Mouse (Mus musculus) mouse trophoblast stem cell (cell line): ENCODE measurements around the gene Aptx.

Source experiments
- in situ Hi-C, 2 experiments: fragments of 300-500 bp; cut with MseI, MboI; formaldehyde crosslinking; loops; 2 replicates in 1 of 2; 3 replicates in 1 of 2; pipeline ENCODE4 v1.15.1; 2025

Gene Aptx

DNA sequence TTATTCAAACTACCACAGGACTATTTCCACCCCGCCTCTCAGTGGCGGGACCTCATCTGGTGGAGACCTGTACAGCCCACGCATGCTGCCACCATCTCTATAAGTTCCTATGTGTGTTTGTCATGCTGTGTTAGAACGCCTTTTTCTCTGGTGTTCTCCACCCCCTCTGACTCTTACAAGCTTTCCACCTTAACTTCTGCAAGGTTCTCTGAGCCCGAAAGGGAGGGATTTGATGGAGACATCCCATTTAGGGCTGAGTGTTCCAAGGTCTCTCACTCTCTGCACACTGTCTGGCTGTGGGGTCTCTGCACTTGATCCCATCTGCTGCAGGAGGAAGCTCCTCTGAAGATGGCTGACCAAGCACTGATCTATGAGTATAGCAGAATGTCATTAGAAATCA, 29.5 kb downstream of the Aptx start:
- in situ Hi-C loops, result loop anchor here (10.0 kb wide), 2 partner anchors 369 to 379 kb away; no protein-coding TSS in a partner anchor

DNA sequence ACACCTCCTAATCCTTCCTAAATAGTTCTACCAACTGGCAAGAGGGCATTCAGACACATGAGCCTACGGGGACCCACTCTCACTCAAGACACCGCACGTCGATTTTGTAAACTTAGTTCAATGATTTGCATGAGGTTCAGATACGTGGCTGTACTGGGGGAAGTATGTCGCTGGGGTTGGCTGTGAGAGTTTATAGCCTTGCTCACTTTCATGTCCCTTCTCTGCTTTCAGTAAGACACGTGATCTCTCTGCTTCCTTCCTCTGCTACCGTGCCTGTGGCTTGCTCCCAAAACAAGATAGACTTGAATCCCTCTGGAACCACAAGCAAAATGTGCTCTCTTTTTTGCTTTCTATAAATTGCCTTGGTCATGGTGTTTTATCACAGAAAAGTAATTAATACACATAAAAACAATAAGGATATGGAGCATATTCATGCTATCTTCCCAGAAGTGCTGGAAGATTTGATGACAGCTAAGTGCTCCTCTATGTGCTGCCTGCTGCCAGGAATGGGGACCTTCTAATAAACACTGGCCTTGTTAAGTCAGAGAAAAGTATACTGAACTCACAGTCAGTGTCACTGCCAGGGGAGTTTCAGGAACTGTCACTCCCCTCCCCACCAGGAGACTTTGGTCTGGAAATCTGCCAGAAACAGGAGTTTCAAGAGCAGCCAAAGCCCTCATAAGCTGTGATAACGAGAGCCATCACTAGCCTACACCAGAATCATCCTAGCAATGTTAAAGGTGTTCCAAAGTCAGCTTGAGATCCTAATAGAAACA, 36.6 kb downstream of the Aptx start:
- in situ Hi-C loops, result no loop called here

DNA sequence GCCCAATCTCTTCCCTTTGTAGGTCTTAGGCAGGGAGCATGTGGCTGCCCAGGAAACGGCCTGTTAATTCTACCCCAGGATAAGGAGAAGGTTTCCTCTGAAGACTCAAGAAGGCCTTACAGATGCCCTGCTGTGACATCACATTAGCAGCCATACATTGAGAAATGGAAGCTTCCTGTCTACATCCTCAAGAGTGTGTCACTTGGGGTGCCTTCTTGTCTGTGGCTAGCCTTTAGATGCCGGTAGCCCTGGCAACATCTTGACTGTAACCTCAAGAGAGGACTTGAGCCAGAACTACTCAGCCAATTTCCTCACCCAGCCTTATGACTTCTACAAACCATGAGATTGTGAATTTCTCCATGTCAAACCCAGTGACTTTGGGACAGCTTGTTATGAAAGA, 51.9 kb downstream of the Aptx start:
- in situ Hi-C loops, result no loop called here

DNA sequence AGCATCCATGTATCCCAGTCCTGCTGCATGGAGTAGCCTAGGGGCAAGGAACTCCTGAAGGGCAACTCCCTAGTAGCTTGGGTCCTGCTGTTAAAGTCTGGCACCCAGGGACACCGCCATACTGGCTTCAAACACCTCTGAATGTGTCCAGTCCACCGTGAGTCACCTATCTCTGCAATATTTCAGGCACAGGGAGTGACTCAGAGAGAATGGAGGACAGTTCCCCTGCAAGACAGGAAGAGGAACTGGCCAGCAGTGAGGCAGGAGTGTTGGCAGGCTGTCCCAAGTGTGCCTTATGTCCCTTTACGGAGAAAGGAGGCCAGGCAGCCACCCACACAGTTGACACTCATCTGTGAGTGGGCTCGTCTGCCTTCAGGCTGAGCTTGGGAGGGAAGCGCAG, 53.9 kb downstream of the Aptx start:
- in situ Hi-C loops, result no loop called here

DNA sequence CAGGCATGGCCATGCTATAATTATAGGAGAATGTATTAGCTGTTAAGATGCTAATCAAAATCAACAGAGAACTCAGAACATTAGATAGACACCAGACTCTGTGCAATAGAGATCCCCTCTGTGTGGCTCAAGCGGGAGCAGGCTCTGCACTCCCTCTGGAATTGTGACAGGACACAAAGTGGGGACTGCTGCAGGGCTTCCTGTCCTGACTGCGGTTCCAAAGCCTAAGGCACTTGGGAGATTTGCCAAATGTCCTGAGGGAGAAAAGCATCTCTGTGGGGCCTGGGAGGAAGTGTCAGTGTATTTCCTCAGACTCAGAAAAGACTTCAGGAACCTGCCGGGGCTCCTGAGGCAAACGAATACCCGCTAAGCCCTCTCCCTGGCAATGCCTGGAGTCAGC, 59.4 kb downstream of the Aptx start:
- in situ Hi-C loops, result no loop called here

DNA sequence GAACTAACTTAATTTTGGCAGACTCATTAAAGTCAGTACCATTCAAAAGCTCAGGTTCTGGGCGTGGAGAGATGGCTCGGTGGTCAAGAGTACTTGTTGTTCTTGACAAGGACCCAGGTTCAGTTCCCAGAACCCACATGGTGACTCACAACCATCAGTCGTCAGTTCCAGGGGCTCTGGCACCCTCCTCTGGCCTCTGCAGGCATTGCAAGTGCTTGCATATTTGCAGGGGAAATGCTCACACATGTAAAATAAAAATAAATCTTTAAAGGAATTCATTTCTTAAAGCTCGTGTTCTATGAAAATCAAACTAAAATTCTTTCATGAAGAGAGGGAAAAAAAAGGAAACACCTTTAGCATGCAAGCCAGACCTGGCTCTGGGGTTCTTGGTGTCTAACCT, 62.0 kb downstream of the Aptx start:
- in situ Hi-C loops, result no loop called here
